Mouse (Mus musculus) midbrain, embryonic 14.5 days (tissue): Measurements from ENCODE around the gene Prss12. TPM values are rescaled to one million over a fixed set of nuclear protein-coding genes. Genes with fewer than 3 reads are reported as not detected.
A peak's percentile ranks its signal among the peaks of the same experiment; 100 is the strongest.

Source experiments
- ATAC-seq: fragments of 200-750 bp; cut with Nextera tagmentation; 2 replicates; pipeline ENCODE4 v1.8.0; 2017; ENCODE audit warnings: moderate number of reproducible peaks, moderate library complexity; ENCODE audit not compliant: low FRiP score, low TSS enrichment
- DNase-seq: peaks from one replicate; pipeline ENCODE4 v3.0.0-alpha.2; 2015
- H3K27ac ChIP-seq: fragments of 300-500 bp; sonication (generic); replicated peaks from 2 replicates; pipeline ENCODE4 v1.5.1; 2014; ENCODE audit warnings: mild to moderate bottlenecking, low read depth, low read length, moderate library complexity
- H3K27me3 ChIP-seq: fragments of 300-500 bp; sonication (generic); 2 replicates; pipeline ENCODE4 v1.6.1; 2014; ENCODE audit warnings: low read length, control low read depth, mixed read lengths; ENCODE audit not compliant: control insufficient read depth, insufficient read depth
- H3K36me3 ChIP-seq: fragments of 300-500 bp; sonication (generic); 2 replicates; pipeline ENCODE4 v1.6.1; 2014; ENCODE audit warnings: low read length, control low read depth; ENCODE audit not compliant: control insufficient read depth, insufficient read depth
- H3K4me1 ChIP-seq: fragments of 300-500 bp; sonication (generic); 2 replicates; pipeline ENCODE4 v1.6.1; 2014; ENCODE audit warnings: mild to moderate bottlenecking, antibody characterized with exemption, low read length, control low read depth; ENCODE audit not compliant: control insufficient read depth, insufficient read depth
- H3K4me2 ChIP-seq: fragments of 300-500 bp; sonication (generic); 2 replicates; pipeline ENCODE4 v1.6.1; 2014; ENCODE audit warnings: mild to moderate bottlenecking, low read length, moderate library complexity
- H3K4me3 ChIP-seq: fragments of 300-500 bp; sonication (generic); replicated peaks from 2 replicates; pipeline ENCODE4 v1.5.1; 2014; ENCODE audit warnings: low read depth, low read length
- H3K9ac ChIP-seq: fragments of 300-500 bp; sonication (generic); replicated peaks from 2 replicates; pipeline ENCODE4 v1.6.1; 2014; ENCODE audit warnings: mild to moderate bottlenecking, low read length, moderate library complexity
- H3K9me3 ChIP-seq: fragments of 300-500 bp; sonication (generic); 2 replicates; pipeline ENCODE4 v1.6.1; 2016; ENCODE audit warnings: low read length, control low read depth, mixed read lengths; ENCODE audit not compliant: control insufficient read depth
- WGBS: fragments of 180-500 bp; shearing (Covaris S2); extraction: QIAGEN DNeasy Blood & Tissue Kit; methylation state at CpG from one replicate; pipeline ENCODE4 v1.1.7; 2014; 5-methylcytosine and 5-hydroxymethylcytosine counted together
- polyA plus RNA-seq: library from polyadenylated mRNA; unstranded; fragments of >200 nt; fragmentation: Nextera tagmentation; extraction: Ambion mirVana; gene quantifications from 2 replicates; pipeline ENCODE4 v1.2.1, GENCODE M21; 2014

Gene Prss12
- polyA plus RNA-seq, 1 experiment from 2014 or later, result 9.1 TPM

- peak overlapping the region; percentile 69 for H3K4me3 ChIP-seq
- peak; percentile 100 for DNase-seq
- no peaks in the 10 kb centered on the region for H3K9me3 ChIP-seq
- H3K4me1 ChIP-seq, result peaks cover 26% of the 10 kb centered on the region
- WGBS, result under 1% methylated on average over 53 of the region's 53 CpGs
- H3K36me3 ChIP-seq, result peaks cover 6% of the 10 kb centered on the region; the same call in 1 of the 2 replicates
- H3K4me2 ChIP-seq, result peak overlapping the region; percentile 84
- H3K27me3 ChIP-seq, result no peaks in the 10 kb centered on the region
- peak; percentile 99 for ATAC-seq
- H3K27ac ChIP-seq, result peak overlapping the region; percentile 98
- peak overlapping the region; percentile 94 for H3K9ac ChIP-seq
Observed at GRCm38 (mm10) chr3:123508056-123508674, 61.5 kb downstream of the Prss12 start.

- Histone ChIP-seq H3K4me1 (peaks cover 26% of the 10 kb centered on the region), H3K36me3 (peaks cover 6% of the 10 kb centered on the region; the same call in 1 of the 2 replicates), H3K27ac (peak overlapping the region; percentile 98), H3K9me3 (no peaks in the 10 kb centered on the region), H3K9ac (peak overlapping the region; percentile 94), H3K4me2 (peak overlapping the region; percentile 68), H3K4me3 (peak overlapping the region; percentile 69), H3K27me3 (no peaks in the 10 kb centered on the region)
- under 1% methylated on average over 36 of the region's 36 CpGs for WGBS
- peak; percentile 69 for ATAC-seq
- peak; percentile 72 for DNase-seq
Observed at GRCm38 (mm10) chr3:123508675-123509376, 62.1 kb downstream of the Prss12 start.

GRCm38 (mm10) chr3:123511818-123512217 lies 65.1 kb downstream of the Prss12 start:
- WGBS, result 82% methylated on average over 4 of the region's 4 CpGs
- Histone ChIP-seq H3K9ac (no peak overlapping the region), H3K9me3 (no peaks in the 10 kb centered on the region), H3K36me3 (no peaks in the 10 kb centered on the region), H3K27me3 (no peaks in the 10 kb centered on the region), H3K4me3 (no peak overlapping the region), H3K27ac (no peak overlapping the region), H3K4me2 (no peak overlapping the region), H3K4me1 (peaks cover 10% of the 10 kb centered on the region)
- ATAC-seq (no peak), DNase-seq (no peak)

GRCm38 (mm10) chr3:123514886-123515285 lies 68.2 kb downstream of the Prss12 start:
- no peaks in the 10 kb centered on the region for H3K27me3 ChIP-seq
- no peaks in the 10 kb centered on the region for H3K9me3 ChIP-seq
- no peak overlapping the region for H3K27ac ChIP-seq
- no peak overlapping the region for H3K9ac ChIP-seq
- DNase-seq, result no peak
- H3K4me3 ChIP-seq, result no peak overlapping the region
- no peak for ATAC-seq
- H3K4me1 ChIP-seq, result 0 out of 2 replicates have a peak, but pooled peaks cover 1% of the 10 kb centered on the region
- H3K4me2 ChIP-seq, result no peak overlapping the region
- WGBS, result 51% methylated on average over 5 of the region's 5 CpGs
- H3K36me3 ChIP-seq, result no peaks in the 10 kb centered on the region

- ATAC-seq (peak; percentile 39; the same call in 1 of the 2 replicates), DNase-seq (peak; percentile 90)
- Histone ChIP-seq H3K4me2 (no peak overlapping the region), H3K27ac (no peak overlapping the region), H3K27me3 (no peaks in the 10 kb centered on the region), H3K4me3 (no peak overlapping the region), H3K36me3 (no peaks in the 10 kb centered on the region), H3K9me3 (no peaks in the 10 kb centered on the region), H3K9ac (no peak overlapping the region), H3K4me1 (no peaks in the 10 kb centered on the region)
- WGBS, result 18% methylated on average over 5 of the region's 5 CpGs
Observed at GRCm38 (mm10) chr3:123515600-123516359, 69.1 kb downstream of the Prss12 start.

- no peaks in the 10 kb centered on the region for H3K9me3 ChIP-seq
- no peak overlapping the region for H3K4me2 ChIP-seq
- 24% methylated on average over 4 of the region's 4 CpGs for WGBS
- H3K27ac ChIP-seq, result no peak overlapping the region
- H3K9ac ChIP-seq, result no peak overlapping the region
- H3K4me3 ChIP-seq, result no peak overlapping the region
- ATAC-seq (peak; percentile 46; the same call in 1 of the 2 replicates), DNase-seq (peak; percentile 86)
- no peaks in the 10 kb centered on the region for H3K27me3 ChIP-seq
- no peaks in the 10 kb centered on the region for H3K4me1 ChIP-seq
- no peaks in the 10 kb centered on the region for H3K36me3 ChIP-seq
Observed at GRCm38 (mm10) chr3:123516784-123517183, 70.1 kb downstream of the Prss12 start.

GRCm38 (mm10) chr3:123526313-123527067 lies 79.8 kb downstream of the Prss12 start:
- Histone ChIP-seq H3K9me3 (no peaks in the 10 kb centered on the region), H3K4me1 (0 out of 2 replicates have a peak, but pooled peaks cover 2% of the 10 kb centered on the region), H3K4me2 (no peak overlapping the region), H3K27me3 (no peaks in the 10 kb centered on the region), H3K27ac (no peak overlapping the region; the same call in 1 of the 2 replicates), H3K4me3 (no peak overlapping the region), H3K9ac (no peak overlapping the region), H3K36me3 (no peaks in the 10 kb centered on the region; the same call in 1 of the 2 replicates)
- DNase-seq (peak; percentile 35), ATAC-seq (peak; percentile 61; the same call in 1 of the 2 replicates)
- WGBS, result 25% methylated on average over 11 of the region's 11 CpGs
